Mouse (Mus musculus) yolk sac, embryonic 10.5 days (tissue): ENCODE measurements around the gene Ano8.

Experiments
- DNase-seq: peaks from one replicate; pipeline ENCODE4 v3.0.0-alpha.2; 2017; ENCODE audit warnings: low spot score

Gene Ano8

GRCm38 (mm10) chr8:71470913-71471255 lies 14.9 kb downstream of the Ano8 start:
- DNase-seq, result no peak

- DNase-seq, result no peak
These were observed 15.4 kb downstream of the Ano8 start for GRCm38 (mm10) chr8:71470146-71470912.

- DNase-seq, result peak; percentile 81
These were observed 16.4 kb downstream of the Ano8 start for GRCm38 (mm10) chr8:71469411-71469810.

GRCm38 (mm10) chr8:71468916-71469315 lies 16.8 kb downstream of the Ano8 start, which contains the start of gene Dda1:
TSS of gene Dda1 (plus strand) at chr8:71469199.
- peak; percentile 97 for DNase-seq

GRCm38 (mm10) chr8:71468001-71468400 lies 17.8 kb downstream of the Ano8 start:
- no peak for DNase-seq

GRCm38 (mm10) chr8:71467201-71467600 lies 18.6 kb downstream of the Ano8 start:
- no peak for DNase-seq

GRCm38 (mm10) chr8:71466198-71466597 lies 19.6 kb downstream of the Ano8 start:
- DNase-seq, result no peak

GRCm38 (mm10) chr8:71465733-71466132 lies 20.0 kb downstream of the Ano8 start:
- DNase-seq, result no peak

GRCm38 (mm10) chr8:71464513-71465500 lies 21.0 kb downstream of the Ano8 start, which contains the start of gene Mrpl34:
TSS of gene Mrpl34 (plus strand) at chr8:71464959.
- DNase-seq, result peak; percentile 99

GRCm38 (mm10) chr8:71463188-71464033 lies 22.4 kb downstream of the Ano8 start, which contains the start of gene Abhd8:
TSS of gene Abhd8 (minus strand) at chr8:71463655.
- peak; percentile 95 for DNase-seq

GRCm38 (mm10) chr8:71462786-71463185 lies 23.0 kb downstream of the Ano8 start:
- peak; percentile 22 for DNase-seq

- DNase-seq, result no peak
These were observed 23.6 kb downstream of the Ano8 start for GRCm38 (mm10) chr8:71462191-71462590.

GRCm38 (mm10) chr8:71461152-71461840 lies 24.5 kb downstream of the Ano8 start:
- no peak for DNase-seq

GRCm38 (mm10) chr8:71460716-71461115 lies 25.0 kb downstream of the Ano8 start:
- no peak for DNase-seq

GRCm38 (mm10) chr8:71457659-71458270 lies 28.0 kb downstream of the Ano8 start:
- no peak for DNase-seq

- DNase-seq, result no peak
These were observed 28.9 kb downstream of the Ano8 start for GRCm38 (mm10) chr8:71456906-71457305.

- no peak for DNase-seq
These were observed 31.1 kb downstream of the Ano8 start for GRCm38 (mm10) chr8:71454668-71455067.

GRCm38 (mm10) chr8:71452669-71453068 lies 33.1 kb downstream of the Ano8 start:
- no peak for DNase-seq

- no peak for DNase-seq
These were observed 34.0 kb downstream of the Ano8 start for GRCm38 (mm10) chr8:71451777-71452176.

- no peak for DNase-seq
These were observed 34.4 kb downstream of the Ano8 start for GRCm38 (mm10) chr8:71451337-71451736.

GRCm38 (mm10) chr8:71445096-71445495 lies 40.7 kb downstream of the Ano8 start:
- DNase-seq, result no peak
